Comparison of ENCODE assay signal across 15 mouse cellular contexts in the genomic region with DNA sequence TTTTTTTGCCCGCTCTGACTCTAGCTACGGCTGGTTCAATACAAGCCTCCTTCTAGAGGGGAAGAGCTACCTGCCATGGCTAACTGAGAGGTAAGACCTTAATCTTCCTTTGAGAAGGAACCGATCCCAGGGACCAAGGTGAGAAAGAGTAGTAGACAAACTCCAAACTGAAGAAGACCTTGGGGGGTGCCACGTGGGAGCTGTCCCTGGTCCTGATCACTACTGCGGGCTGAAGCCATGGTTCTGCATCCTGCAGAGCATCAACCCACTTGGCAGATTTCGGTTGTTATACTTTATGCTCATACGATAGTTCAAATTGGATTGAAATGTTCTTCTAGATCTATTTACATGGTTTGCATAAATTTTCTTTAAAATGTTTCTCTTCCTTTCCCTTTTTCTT. TPM values are rescaled to one million over a fixed set of nuclear protein-coding genes. Genes with fewer than 3 reads are reported as not detected.
DNase-seq lines count a peak whose midpoint lies in the region; ATAC-seq lines count a peak whose summit lies in the region.
"Had no signal": no experiment of that assay in that cellular context is flagged by ENCODE, and none has a peak within 500 bp of the region (broad histone marks: within the 10 kb centered on the region; RNA-seq: fewer than 3 reads in every experiment).

No protein-coding gene starts in this region.

- no peaks in the 10 kb centered on the region for H3K4me1 ChIP-seq in intestine, embryonic 14.5 days (replicated peaks; ENCODE audit: control insufficient read depth, insufficient read depth, low read length)
- no peaks in the 10 kb centered on the region for H3K4me1 ChIP-seq in intestine, embryonic 15.5 days (replicated peaks)
- H3K4me1 ChIP-seq: heart, embryonic 12.5 days; hindbrain, embryonic 13.5 days; limb, embryonic 13.5 days had no signal

- no peaks in the 10 kb centered on the region for H3K36me3 ChIP-seq in intestine, embryonic 14.5 days (ENCODE audit: control insufficient read depth, insufficient read depth, low read length)
- no peaks in the 10 kb centered on the region for H3K36me3 ChIP-seq in intestine, embryonic 15.5 days
- H3K36me3 ChIP-seq: forebrain, embryonic 10.5 days; heart, embryonic 12.5 days; hindbrain, embryonic 13.5 days; limb, embryonic 13.5 days had no signal

- H3K9ac ChIP-seq in intestine, embryonic 14.5 days (ENCODE audit: low read length): no peak overlapping the region
- H3K9ac ChIP-seq in intestine, embryonic 15.5 days: no peak overlapping the region
- H3K9ac ChIP-seq: heart, embryonic 12.5 days; hindbrain, embryonic 13.5 days; limb, embryonic 13.5 days had no signal

- H3K27me3 ChIP-seq in intestine, embryonic 14.5 days (replicated peaks; ENCODE audit: control insufficient read depth, insufficient read depth, low read length): no peaks in the 10 kb centered on the region
- H3K27me3 ChIP-seq in intestine, embryonic 15.5 days (replicated peaks): no peaks in the 10 kb centered on the region
- H3K27me3 ChIP-seq: heart, embryonic 12.5 days; hindbrain, embryonic 13.5 days; limb, embryonic 13.5 days had no signal

- H3K4me2 ChIP-seq in intestine, embryonic 14.5 days (ENCODE audit: low read length): no peak overlapping the region
- no peak overlapping the region for H3K4me2 ChIP-seq in intestine, embryonic 15.5 days (replicated peaks)
- H3K4me2 ChIP-seq: heart, embryonic 12.5 days; hindbrain, embryonic 13.5 days; limb, embryonic 13.5 days had no signal

- no peak for ATAC-seq in intestine, embryonic 14.5 days (replicated peaks; ENCODE audit: low FRiP score, low TSS enrichment, low read depth)
- ATAC-seq in intestine, embryonic 15.5 days: no peak
- no peak for ATAC-seq in erythroblast, adult 5-6 weeks (replicated peaks; ENCODE audit: low FRiP score, poor library complexity, severe bottlenecking)
- ATAC-seq: lung, postnatal 0 days had no signal

- no peak overlapping the region for H3K27ac ChIP-seq in intestine, embryonic 14.5 days (ENCODE audit: low read depth)
- H3K27ac ChIP-seq in intestine, embryonic 15.5 days: no peak overlapping the region
- H3K27ac ChIP-seq: forebrain, embryonic 10.5 days; hindbrain, embryonic 13.5 days; limb, embryonic 13.5 days had no signal

- H3K9me3 ChIP-seq in intestine, embryonic 14.5 days (ENCODE audit: control insufficient read depth, low read length): no peaks in the 10 kb centered on the region
- H3K9me3 ChIP-seq in intestine, embryonic 15.5 days: no peaks in the 10 kb centered on the region
- H3K9me3 ChIP-seq: forebrain, embryonic 10.5 days; heart, embryonic 12.5 days; hindbrain, embryonic 13.5 days; limb, embryonic 13.5 days had no signal

- WGBS in intestine, embryonic 14.5 days: 69% methylated on average over 7 of the region's 7 CpGs
- WGBS in intestine, embryonic 15.5 days: 66% methylated on average over 7 of the region's 7 CpGs

- H3K4me3 ChIP-seq in intestine, embryonic 14.5 days (ENCODE audit: low read depth, low read length): no peak overlapping the region
- no peak overlapping the region for H3K4me3 ChIP-seq in intestine, embryonic 15.5 days (replicated peaks)
- H3K4me3 ChIP-seq: forebrain, embryonic 10.5 days; heart, embryonic 12.5 days; hindbrain, embryonic 13.5 days; limb, embryonic 13.5 days had no signal

- peak; percentile 74 for DNase-seq in intestine, embryonic 14.5 days (ENCODE audit: low spot score)
- DNase-seq in thymus, postnatal 25 days: peak; percentile 8
- no peak for DNase-seq in thymus, adult 18-20 months
- peak; percentile 46 for DNase-seq in forelimb bud, embryonic 11.5 days (ENCODE audit: low read depth, low spot score)
- no peak for DNase-seq in cerebellum, adult 8-10 months
- DNase-seq: gastrocnemius, postnatal 10 days; kidney, adult 9 months; layer of hippocampus, adult 9-11 months had no signal

RNA-seq across cellular contexts. Expression of a gene that starts 11.6 kb away (rescaled TPM):
- 5.1 and 5.7 TPM in 2 replicates for polyA plus RNA-seq in intestine, embryonic 14.5 days (2014; fragmentation: Nextera tagmentation; extraction: Ambion mirVana)
- polyA plus RNA-seq in intestine, embryonic 15.5 days (2015; fragmentation: Nextera tagmentation; extraction: Ambion mirVana): 13.8 and 17.1 TPM in 2 replicates
- total RNA-seq in erythroblast, adult 5-6 weeks (2015; ENCODE audit: low replicate concordance): not detected in 2 replicates
- not detected in 2 replicates for total RNA-seq in erythroblast, adult 5-6 weeks (2017; ENCODE audit: low replicate concordance)
- total RNA-seq: gastrocnemius, postnatal 10 days had no signal
- polyA plus RNA-seq: forebrain, embryonic 10.5 days; heart, embryonic 12.5 days; hindbrain, embryonic 13.5 days; limb, embryonic 13.5 days; lung, postnatal 0 days had no signal

RNA-seq across cellular contexts. Expression of a gene that starts 21.4 kb away (rescaled TPM):
- 19.4 and 19.6 TPM in 2 replicates for polyA plus RNA-seq in intestine, embryonic 14.5 days (2014; fragmentation: Nextera tagmentation; extraction: Ambion mirVana)
- 10.1 and 11.8 TPM in 2 replicates for polyA plus RNA-seq in intestine, embryonic 15.5 days (2015; fragmentation: Nextera tagmentation; extraction: Ambion mirVana)
- 55.9 and 63.5 TPM in 2 replicates for total RNA-seq in erythroblast, adult 5-6 weeks (2015; ENCODE audit: low replicate concordance)
- total RNA-seq in erythroblast, adult 5-6 weeks (2017; ENCODE audit: low replicate concordance): 60.6 and 63.8 TPM in 2 replicates

RNA-seq across cellular contexts. Expression of a gene that starts 50.1 kb away (rescaled TPM):
- 10.1 and 11.4 TPM in 2 replicates for polyA plus RNA-seq in intestine, embryonic 14.5 days (2014; fragmentation: Nextera tagmentation; extraction: Ambion mirVana)
- polyA plus RNA-seq in intestine, embryonic 15.5 days (2015; fragmentation: Nextera tagmentation; extraction: Ambion mirVana): 10.3 and 10.5 TPM in 2 replicates
- 0.84 and 6.3 TPM in 2 replicates for total RNA-seq in erythroblast, adult 5-6 weeks (2015; ENCODE audit: low replicate concordance)
- 0.60 and 1.4 TPM in 2 replicates for total RNA-seq in erythroblast, adult 5-6 weeks (2017; ENCODE audit: low replicate concordance)

Comparison
In these comparisons a context has a peak if more than half of its experiments do, and no peak if none do; other contexts are left out.
1. DNase-seq: peak in intestine, embryonic 14.5 days (single experiment), thymus, postnatal 25 days (single experiment) and forelimb bud, embryonic 11.5 days (single experiment); none in thymus, adult 18-20 months (0 of 2) and cerebellum, adult 8-10 months (single experiment).